Mouse (Mus musculus) C2C12 (cell line): ENCODE data around the gene Tmem115.

ENCODE experiments used
- CEBPB ChIP-seq: IDR thresholded peaks from one replicate; pipeline ENCODE4 v1.6.1; 2011; ENCODE audit warnings: low read depth, mild to moderate bottlenecking, control low read depth, moderate library complexity
- CTCF ChIP-seq: IDR thresholded peaks from one replicate; pipeline ENCODE4 v1.5.1; 2011; ENCODE audit not compliant: control insufficient read depth, insufficient read depth, insufficient read length
- FOSL1 ChIP-seq: IDR thresholded peaks from one replicate; pipeline ENCODE4 v1.8.0; 2011; ENCODE audit warnings: mild to moderate bottlenecking, low read length; ENCODE audit not compliant: poor library complexity, insufficient read depth, severe bottlenecking
- MAX ChIP-seq: IDR thresholded peaks from one replicate; pipeline ENCODE4 v1.6.1; 2011; ENCODE audit warnings: mild to moderate bottlenecking, control low read depth
- MYOD1 ChIP-seq: IDR thresholded peaks from one replicate; pipeline ENCODE4 v1.6.1; 2011; ENCODE audit warnings: low read depth; ENCODE audit not compliant: control insufficient read depth, insufficient read length
- MYOG ChIP-seq: IDR thresholded peaks from one replicate; pipeline ENCODE4 v1.6.1; 2011; ENCODE audit not compliant: control insufficient read depth, insufficient read length; ENCODE audit errors: extremely low read depth
- USF1 ChIP-seq: IDR thresholded peaks from one replicate; pipeline ENCODE4 v1.6.1; 2011; ENCODE audit warnings: low read depth, mild to moderate bottlenecking, control low read depth, moderate library complexity

- TF ChIP-seq CTCF (no peak), MAX (no peak), USF1 (no peak), CEBPB (no peak), FOSL1 (no peak), MYOG (no peak), MYOD1 (no peak)
These were observed 20.0 kb downstream of the Tmem115 start for GRCm38 (mm10) chr9:107553541-107554318.
